Mouse (Mus musculus): ENCODE measurements around the gene Pkm.

The Pkm gene

GRCm38 (mm10) chr9:59666813-59667212, 10.6 kb downstream of the Pkm start:
- no peak for DNase-seq

GRCm38 (mm10) chr9:59667250-59667649, 11.1 kb downstream of the Pkm start:
- no peak for DNase-seq

GRCm38 (mm10) chr9:59667904-59668303, 11.7 kb downstream of the Pkm start:
- no peak for DNase-seq

GRCm38 (mm10) chr9:59668473-59668872, 12.3 kb downstream of the Pkm start:
- DNase-seq: no peak

GRCm38 (mm10) chr9:59669172-59669571, 13.0 kb downstream of the Pkm start:
- DNase-seq: no peak

DNA sequence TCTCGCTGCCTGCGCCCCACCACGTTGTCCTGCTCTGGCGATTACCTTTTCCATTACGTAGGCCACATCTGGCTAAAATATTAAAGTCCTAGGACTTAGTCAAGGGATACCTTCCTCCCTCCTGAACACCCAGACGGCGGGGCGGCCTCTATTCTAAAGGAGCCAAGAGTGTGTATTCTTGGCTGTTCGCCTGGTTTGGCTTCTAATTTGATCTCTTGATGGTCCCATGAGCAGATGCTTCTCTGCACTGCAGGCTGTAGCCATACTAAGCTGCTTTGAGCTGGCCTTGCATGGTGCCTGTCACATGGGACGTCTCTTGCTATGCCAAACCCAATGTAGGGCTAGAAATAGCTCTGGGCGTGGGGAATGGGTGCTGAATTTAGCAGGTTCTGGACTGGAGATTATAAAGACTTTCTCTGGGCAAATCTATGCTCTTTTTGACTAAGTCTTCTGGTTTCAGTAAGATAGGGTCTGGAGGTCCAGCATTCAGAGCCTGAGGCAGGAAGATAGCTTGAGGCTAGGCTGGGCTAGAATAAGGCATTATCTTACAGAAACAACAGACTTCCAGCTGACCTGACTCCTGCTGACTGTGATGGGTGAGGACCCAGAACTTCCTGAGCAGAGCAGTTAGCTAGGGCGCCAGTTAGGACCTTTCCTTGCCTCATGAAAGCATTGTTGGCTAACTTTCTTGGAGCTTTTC, 16.2 kb downstream of the Pkm start:
- DNase-seq: no peak

- no peak for DNase-seq
These were observed 17.3 kb downstream of the Pkm start for GRCm38 (mm10) chr9:59673427-59673826.

GRCm38 (mm10) chr9:59675598-59675997, 19.4 kb downstream of the Pkm start:
- DNase-seq: no peak

DNA sequence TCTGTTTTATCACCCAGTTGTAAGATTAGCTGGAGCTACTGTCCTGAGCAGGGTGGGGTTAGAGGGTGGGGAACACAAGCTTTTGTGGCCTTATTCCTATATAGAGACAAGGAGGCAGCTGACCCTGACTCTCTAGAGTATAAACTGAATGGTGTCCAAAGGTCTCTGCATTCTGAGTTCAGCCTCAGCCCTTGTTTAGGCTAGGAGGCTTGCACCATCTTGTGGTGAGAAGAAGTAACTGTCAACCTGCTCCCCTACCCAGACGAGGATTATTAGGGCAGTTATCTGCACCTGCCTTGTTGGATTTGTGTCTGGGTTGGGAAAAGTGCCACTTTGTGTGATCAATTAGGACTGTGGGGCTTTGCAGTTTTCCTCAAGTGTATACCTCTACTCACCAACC, 22.1 kb downstream of the Pkm start:
- DNase-seq: peak; percentile 43

- DNase-seq: peak; percentile 42
These were observed 23.7 kb downstream of the Pkm start, which contains the start of gene Gramd2 for GRCm38 (mm10) chr9:59679678-59680533. TSS of gene Gramd2 (plus strand) at chr9:59680144.

- no peak for DNase-seq
These were observed 24.3 kb downstream of the Pkm start for GRCm38 (mm10) chr9:59680534-59680875.

- DNase-seq: no peak
These were observed 27.9 kb downstream of the Pkm start for GRCm38 (mm10) chr9:59684020-59684419.

DNA sequence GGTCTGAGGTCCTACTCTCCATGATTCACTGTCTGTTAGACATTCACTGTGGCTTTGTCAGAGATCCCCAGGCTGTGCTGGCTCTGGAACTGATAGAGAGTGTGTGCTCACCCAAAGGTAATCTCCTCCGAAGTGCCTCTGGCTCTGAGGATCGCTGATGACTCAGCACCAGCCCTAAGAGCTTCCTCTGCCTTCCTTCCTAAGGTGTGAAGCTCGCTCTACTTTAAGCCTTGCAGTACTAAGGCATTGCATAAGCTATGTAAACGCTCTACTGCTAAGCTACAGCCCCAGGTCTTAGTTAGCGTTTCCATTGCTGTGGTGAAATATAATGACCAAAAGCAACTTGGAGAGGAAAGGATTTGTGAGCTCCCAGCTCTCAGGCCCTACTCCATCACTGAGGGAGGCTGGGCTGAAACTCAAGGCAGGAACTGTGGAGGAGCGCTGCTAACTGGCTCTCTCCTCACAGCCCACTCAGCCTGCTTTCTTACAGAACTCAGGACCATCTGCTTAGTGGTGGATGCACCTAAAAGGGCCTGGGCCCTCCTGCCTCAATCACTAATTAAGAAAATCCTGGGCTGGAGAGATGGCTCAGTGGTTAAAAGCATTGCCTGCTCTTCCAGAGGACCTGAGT, 31.4 kb downstream of the Pkm start:
- DNase-seq: no peak

DNA sequence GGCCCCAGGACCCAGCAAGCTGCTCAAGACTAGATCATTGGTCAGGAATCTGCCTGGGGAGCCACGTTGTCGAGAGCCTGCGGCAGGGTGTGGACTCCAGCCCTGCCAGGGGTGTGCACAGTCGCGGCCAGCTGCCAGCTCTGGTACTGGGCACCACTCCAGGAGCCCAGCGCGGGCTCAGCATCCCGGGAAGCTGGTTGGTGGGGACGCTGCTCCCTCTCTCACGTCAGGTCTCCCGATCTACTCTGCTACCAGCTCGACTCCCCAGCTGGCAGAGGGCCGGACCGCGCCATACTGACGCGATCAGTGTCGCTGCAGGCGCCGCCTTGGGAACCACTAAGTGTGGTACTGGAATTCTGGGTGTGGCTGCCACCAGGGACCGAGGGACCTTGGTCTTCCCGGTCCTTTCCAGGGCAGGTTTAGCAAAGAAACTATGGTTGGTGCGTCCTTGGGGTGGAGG, 35.5 kb downstream of the Pkm start:
- peak; percentile 80 for DNase-seq

DNA sequence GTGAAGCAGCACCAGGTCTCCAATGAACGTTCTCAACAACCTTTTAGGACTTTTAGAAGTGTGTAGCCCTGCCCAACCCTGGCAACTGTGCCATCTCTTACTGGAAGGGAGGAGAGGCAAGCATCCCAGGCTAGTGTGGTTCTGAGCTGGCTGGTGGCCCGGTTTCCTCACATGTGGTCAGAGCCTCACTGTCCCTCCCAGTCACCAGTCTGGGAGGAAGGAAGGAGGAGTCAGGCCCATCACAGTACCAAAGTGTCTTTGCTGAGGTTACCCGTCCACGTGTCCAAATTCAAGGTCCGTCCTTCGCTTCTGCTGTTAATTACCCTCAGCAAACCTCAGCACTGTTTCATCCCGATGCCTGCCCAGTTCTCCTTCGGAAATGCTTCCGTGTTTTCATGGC, 36.0 kb downstream of the Pkm start:
- DNase-seq: no peak

GRCm38 (mm10) chr9:59694571-59695450, 38.6 kb downstream of the Pkm start:
- DNase-seq: no peak

DNA sequence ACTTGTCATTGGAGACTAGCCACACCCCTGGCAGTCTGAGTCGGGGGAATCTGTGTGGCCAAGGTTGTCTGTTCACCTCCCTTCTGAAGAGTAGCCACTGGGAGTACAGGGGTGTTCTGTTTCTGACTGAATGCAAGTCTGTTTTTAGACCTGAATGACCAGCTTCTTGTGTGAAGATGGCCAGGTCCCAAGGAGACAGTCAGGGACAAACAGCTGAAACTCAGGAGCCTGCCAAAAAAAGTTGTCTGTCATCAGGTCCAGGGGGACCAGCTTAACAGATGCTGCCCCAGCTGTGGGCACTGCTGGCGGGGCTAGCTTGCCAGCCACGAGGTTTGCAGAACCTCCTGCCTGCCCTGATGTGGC, 39.3 kb downstream of the Pkm start:
- DNase-seq: no peak

- no peak for DNase-seq
These were observed 40.2 kb downstream of the Pkm start for GRCm38 (mm10) chr9:59696381-59696780.

DNA sequence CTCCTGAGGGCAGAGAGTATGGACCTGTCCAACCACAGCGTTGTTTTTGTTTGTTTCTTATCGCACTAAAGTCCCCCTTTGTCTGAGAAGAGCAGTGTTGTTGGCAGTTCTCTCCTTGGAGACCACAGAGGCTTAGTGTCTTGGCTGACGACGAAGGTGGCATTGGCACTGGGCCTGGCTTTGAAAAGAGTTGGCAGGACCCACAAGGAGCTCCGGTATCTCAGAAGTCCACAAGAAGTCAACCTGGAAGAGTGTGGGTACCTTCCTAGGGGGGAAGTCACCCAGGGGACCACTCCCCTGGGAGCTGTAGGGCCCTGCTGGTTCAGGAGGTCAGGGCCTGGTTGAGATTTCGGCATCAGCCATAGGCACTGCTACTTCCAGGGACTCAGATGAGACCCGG, 44.9 kb downstream of the Pkm start:
- DNase-seq: no peak

- DNase-seq: no peak
These were observed 46.9 kb downstream of the Pkm start for GRCm38 (mm10) chr9:59703099-59703498.

GRCm38 (mm10) chr9:59706850-59707825, 51.0 kb downstream of the Pkm start:
- DNase-seq: peak; percentile 66

- peak; percentile 57 for DNase-seq
These were observed 53.1 kb downstream of the Pkm start for GRCm38 (mm10) chr9:59709225-59709624.

All from kidney, adult 11 months (tissue).